Mouse (Mus musculus): ENCODE measurements around the gene Sap30bp.

DNA sequence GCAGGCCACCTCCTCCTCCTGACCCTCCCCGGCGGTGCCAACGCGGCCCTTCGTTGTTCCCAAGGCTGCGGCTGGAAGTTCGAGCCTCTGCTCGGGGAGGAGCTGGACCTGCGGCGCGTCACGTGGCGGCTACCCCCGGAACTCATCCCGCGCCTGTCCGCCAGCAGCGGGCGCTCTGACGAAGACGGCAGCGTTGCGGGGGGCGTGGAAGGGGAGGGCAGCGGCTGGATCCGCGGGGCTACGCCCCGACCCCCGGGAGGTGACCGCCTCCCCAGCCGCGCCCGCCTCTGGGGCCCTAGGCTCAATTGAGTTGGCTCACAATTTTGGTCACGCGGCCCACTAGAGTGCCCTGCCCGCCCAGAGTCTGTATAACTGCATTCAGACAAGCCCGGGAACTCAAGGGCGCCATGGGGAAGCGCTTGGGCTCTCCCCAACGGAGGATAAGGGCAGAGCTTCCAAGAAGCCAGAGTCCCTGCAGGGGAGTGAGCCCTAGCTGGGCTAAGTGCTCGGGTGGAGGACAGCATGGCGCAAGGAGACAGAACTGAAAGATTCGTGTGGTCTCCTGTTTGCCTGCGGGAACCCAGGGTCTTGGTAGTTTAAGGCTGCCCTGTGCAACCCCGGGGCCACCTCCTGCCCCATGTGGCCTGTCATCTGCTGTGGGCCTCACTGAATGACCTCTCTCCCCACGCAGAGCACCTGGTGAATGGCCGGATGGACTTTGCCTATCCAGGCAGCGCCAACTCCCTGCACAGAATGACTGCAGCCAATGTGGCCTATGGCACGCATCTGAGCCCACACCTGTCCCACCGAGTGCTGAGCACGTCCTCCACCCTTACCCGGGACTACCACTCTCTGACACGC is 72.0 kb downstream of the Sap30bp start:
- TF ChIP-seq POLR2A (IDR thresholded peaks at IDR 0.05; ENCODE audit: low read depth, low read length) (peak; percentile 21; the same call in 1 of the 2 replicates), EP300 (IDR thresholded peaks at IDR 0.05; ENCODE audit: low read length) (no peak), CTCF (conservative IDR thresholded peaks at IDR 0.05 in 1 of 2, IDR thresholded peaks at IDR 0.05 in 1 of 2; ENCODE audit: low read depth in 2 of 2, low read length in 2 of 2) (peak in 1 of 2 experiments; percentile 35; a peak in 2 of 4 replicates), CHD2 (IDR thresholded peaks at IDR 0.05; ENCODE audit: low read length) (peak; percentile 16; the same call in 1 of the 2 replicates), NELFE (IDR thresholded peaks at IDR 0.05; ENCODE audit: low read depth, low read length) (no peak), HCFC1 (IDR thresholded peaks at IDR 0.05; ENCODE audit: low read depth, low read length) (no peak), MAX (IDR thresholded peaks at IDR 0.05; ENCODE audit: low read length) (peak; percentile 27; the same call in 1 of the 2 replicates), ELF1 (IDR thresholded peaks at IDR 0.05; ENCODE audit: low read depth, low read length) (peak; percentile 41; the same call in 1 of the 2 replicates)
